Mouse (Mus musculus) stomach, embryonic 15.5 days (tissue): ENCODE data around the gene Cenpa. TPM values are rescaled to one million over a fixed set of nuclear protein-coding genes. Genes with fewer than 3 reads are reported as not detected.
"Not testable (repeated sequence)": the region's sequence is repeated elsewhere in the genome, so short reads cannot be mapped to it uniquely, and the experiment has no call there.

Source experiments
- ATAC-seq: fragments of 200-750 bp; cut with Nextera tagmentation; 2 replicates; pipeline ENCODE4 v1.8.0; 2017; ENCODE audit warnings: low read depth, moderate number of reproducible peaks, moderate TSS enrichment; ENCODE audit not compliant: insufficient read depth, low FRiP score
- H3K27ac ChIP-seq: fragments of 300-500 bp; sonication (generic); 2 replicates; pipeline ENCODE4 v1.5.1; 2015; ENCODE audit warnings: mild to moderate bottlenecking, inconsistent platforms
- H3K27me3 ChIP-seq: fragments of 300-500 bp; sonication (generic); replicated peaks from 2 replicates; pipeline ENCODE4 v1.6.1; 2015; ENCODE audit warnings: inconsistent platforms
- H3K36me3 ChIP-seq: fragments of 300-500 bp; sonication (generic); 2 replicates; pipeline ENCODE4 v1.6.1; 2015; ENCODE audit warnings: inconsistent platforms
- H3K4me1 ChIP-seq: fragments of 300-500 bp; sonication (generic); 2 replicates; pipeline ENCODE4 v1.6.1; 2015; ENCODE audit warnings: inconsistent platforms
- H3K4me2 ChIP-seq: fragments of 300-500 bp; sonication (generic); 2 replicates; pipeline ENCODE4 v1.6.1; 2015; ENCODE audit warnings: mild to moderate bottlenecking, inconsistent platforms
- H3K4me3 ChIP-seq: fragments of 300-500 bp; sonication (generic); replicated peaks from 2 replicates; pipeline ENCODE4 v1.5.1; 2015; ENCODE audit warnings: inconsistent platforms
- H3K9ac ChIP-seq: fragments of 300-500 bp; sonication (generic); 2 replicates; pipeline ENCODE4 v1.6.1; 2015; ENCODE audit warnings: inconsistent platforms
- H3K9me3 ChIP-seq: fragments of 300-500 bp; sonication (generic); 2 replicates; pipeline ENCODE4 v1.6.1; 2016; ENCODE audit warnings: inconsistent platforms
- WGBS: fragments of 180-500 bp; shearing (Covaris S2); methylation state at CpG from one replicate; pipeline ENCODE4 v1.1.7; 2015; 5-methylcytosine and 5-hydroxymethylcytosine counted together
- polyA plus RNA-seq: library from polyadenylated mRNA; unstranded; fragments of >200 nt; fragmentation: Nextera tagmentation; extraction: Ambion mirVana; gene quantifications from 2 replicates; pipeline ENCODE4 v1.2.1, GENCODE M21; 2015

Gene Cenpa
- polyA plus RNA-seq, 1 experiment from 2014 or later: 218 TPM

DNA sequence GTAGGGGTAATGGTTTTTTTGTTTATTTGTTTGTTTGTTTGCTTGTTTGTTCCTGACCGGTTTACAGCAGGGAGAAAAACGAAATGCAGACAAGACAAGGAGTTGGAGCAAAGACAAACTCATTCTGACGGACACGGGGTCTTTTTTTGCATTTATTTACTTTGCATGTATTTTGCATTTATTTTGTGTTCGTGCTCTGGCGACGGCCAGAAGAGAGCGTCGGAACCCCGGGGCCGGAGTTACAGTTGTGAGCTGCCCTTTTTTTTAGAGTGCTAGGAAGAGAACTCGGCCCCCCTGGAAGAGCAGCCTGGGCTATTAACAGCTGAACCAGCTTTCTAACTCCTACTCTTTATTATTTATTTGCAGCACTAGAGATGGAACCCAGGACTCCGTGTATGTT, 638 bp downstream of the Cenpa start:
- no peak for ATAC-seq
- Histone ChIP-seq H3K4me3 (peak overlapping the region; percentile 88), H3K27ac (peak overlapping the region; percentile 72), H3K4me1 (0 out of 2 replicates have a peak, but pooled peaks cover 10% of the 10 kb centered on the region), H3K9me3 (no peaks in the 10 kb centered on the region), H3K27me3 (no peaks in the 10 kb centered on the region), H3K4me2 (peak overlapping the region; percentile 65), H3K36me3 (peaks cover 8% of the 10 kb centered on the region), H3K9ac (peak overlapping the region; percentile 87)
- 0% methylated on average over 13 of the region's 13 CpGs for WGBS

DNA sequence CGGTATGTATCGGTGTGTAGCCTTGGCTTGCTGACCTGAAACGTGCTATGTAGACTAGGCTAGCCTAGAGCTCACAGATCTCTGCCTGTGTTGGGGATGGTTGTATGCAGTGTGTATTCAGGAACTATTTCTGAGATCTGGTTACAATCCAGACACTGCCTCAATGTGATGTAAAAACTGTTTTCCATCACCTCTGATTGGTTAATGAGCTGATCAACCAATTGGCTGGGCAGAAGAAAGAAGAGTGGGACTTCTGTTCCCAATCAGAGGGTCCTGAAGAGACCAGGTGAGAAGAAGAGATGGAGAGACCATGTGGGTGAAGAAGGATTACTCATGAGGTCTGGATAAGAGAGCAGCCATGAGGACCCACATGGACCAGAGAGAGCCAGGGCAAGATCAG, 1.1 kb downstream of the Cenpa start:
- Histone ChIP-seq H3K4me1 (0 out of 2 replicates have a peak, but pooled peaks cover 10% of the 10 kb centered on the region), H3K9ac (peak overlapping the region; percentile 87), H3K27me3 (no peaks in the 10 kb centered on the region), H3K36me3 (peaks cover 13% of the 10 kb centered on the region), H3K4me3 (peak overlapping the region; percentile 88), H3K4me2 (peak overlapping the region; percentile 65), H3K27ac (no peak overlapping the region), H3K9me3 (no peaks in the 10 kb centered on the region)
- 6% methylated on average over 3 of the region's 3 CpGs for WGBS
- no peak for ATAC-seq

GRCm38 (mm10) chr5:30668637-30669495, 2.3 kb downstream of the Cenpa start:
- H3K9me3 ChIP-seq: no peaks in the 10 kb centered on the region
- H3K9ac ChIP-seq: no peak overlapping the region
- no peaks in the 10 kb centered on the region for H3K27me3 ChIP-seq
- 0 out of 2 replicates have a peak, but pooled peaks cover 10% of the 10 kb centered on the region for H3K4me1 ChIP-seq
- peak overlapping the region; percentile 88; the same call in 1 of the 2 replicates for H3K4me3 ChIP-seq
- 88% methylated on average over 9 of the region's 9 CpGs for WGBS
- ATAC-seq: no peak
- H3K27ac ChIP-seq: no peak overlapping the region
- H3K4me2 ChIP-seq: peak overlapping the region; percentile 65
- H3K36me3 ChIP-seq: peaks cover 20% of the 10 kb centered on the region

DNA sequence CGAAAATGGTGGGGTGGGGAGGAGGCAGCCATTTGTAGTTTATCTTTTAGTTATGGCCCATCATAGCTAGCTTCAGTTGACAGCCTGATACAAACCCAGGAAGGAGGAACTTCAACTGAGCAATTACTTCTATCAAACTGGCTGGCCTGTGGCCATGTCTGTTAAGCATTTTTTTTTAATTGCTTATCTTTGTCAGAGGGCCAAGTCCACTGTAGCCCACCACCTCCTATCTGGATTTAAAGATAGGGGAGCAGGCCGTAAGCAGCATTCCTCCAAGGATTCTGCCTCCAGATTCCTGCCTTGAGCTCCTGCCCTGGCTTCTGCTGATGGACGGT, 2.9 kb downstream of the Cenpa start:
- no peak overlapping the region for H3K27ac ChIP-seq
- WGBS: 83% methylated on average over 3 of the region's 3 CpGs
- no peak for ATAC-seq
- no peaks in the 10 kb centered on the region for H3K9me3 ChIP-seq
- no peak overlapping the region for H3K4me3 ChIP-seq
- no peaks in the 10 kb centered on the region for H3K27me3 ChIP-seq
- no peak overlapping the region for H3K4me2 ChIP-seq
- no peak overlapping the region for H3K9ac ChIP-seq
- H3K36me3 ChIP-seq: peaks cover 20% of the 10 kb centered on the region
- 0 out of 2 replicates have a peak, but pooled peaks cover 10% of the 10 kb centered on the region for H3K4me1 ChIP-seq

DNA sequence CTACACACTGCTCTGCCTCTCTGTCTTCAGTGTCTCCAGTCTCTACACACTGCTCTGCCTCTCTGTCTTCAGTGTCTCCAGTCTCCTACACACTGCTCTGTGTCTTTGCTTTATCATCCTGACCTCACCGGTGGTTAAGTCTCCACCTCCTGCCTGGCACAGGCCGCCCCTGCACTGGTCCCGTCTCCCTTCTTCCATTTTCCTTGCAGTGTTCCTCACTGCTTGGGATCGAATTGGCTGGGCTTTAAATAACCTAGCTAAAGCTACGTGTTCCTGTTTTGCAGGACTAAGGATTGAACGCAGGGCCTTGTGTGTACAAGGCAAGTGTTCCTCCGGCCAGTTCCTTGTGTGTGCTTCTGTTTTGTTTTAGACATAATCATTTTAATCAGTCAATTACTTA, 3.5 kb downstream of the Cenpa start:
- Histone ChIP-seq H3K27ac (no peak overlapping the region), H3K4me1 (0 out of 2 replicates have a peak, but pooled peaks cover 10% of the 10 kb centered on the region), H3K36me3 (peaks cover 24% of the 10 kb centered on the region), H3K9ac (no peak overlapping the region), H3K9me3 (no peaks in the 10 kb centered on the region), H3K4me2 (no peak overlapping the region), H3K4me3 (no peak overlapping the region), H3K27me3 (no peaks in the 10 kb centered on the region)
- ATAC-seq: no peak
- 87% methylated on average over 7 of the region's 7 CpGs for WGBS

DNA sequence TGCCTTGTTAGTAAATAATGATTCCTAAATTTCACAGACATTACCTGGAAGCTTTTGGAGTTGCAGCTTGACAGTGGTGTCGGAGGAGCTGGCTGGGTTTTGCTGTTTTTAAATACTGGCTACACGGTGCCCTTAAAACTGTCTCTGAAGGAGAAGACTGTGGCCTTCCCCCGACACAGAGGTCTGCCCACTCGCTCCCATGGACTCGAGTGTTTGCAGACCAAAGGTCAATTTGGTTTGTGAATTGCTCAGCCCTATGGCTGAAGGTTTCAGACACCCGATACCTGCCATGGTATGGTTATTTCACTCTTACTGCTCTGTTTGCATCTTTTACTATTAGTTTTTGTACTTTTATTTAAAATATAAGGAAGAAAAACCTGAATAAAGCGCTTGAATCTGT, 7.4 kb downstream of the Cenpa start:
- 67% methylated on average over 7 of the region's 7 CpGs for WGBS
- Histone ChIP-seq H3K4me3 (no peak overlapping the region), H3K36me3 (peaks cover 32% of the 10 kb centered on the region), H3K27ac (no peak overlapping the region), H3K9ac (no peak overlapping the region), H3K4me2 (no peak overlapping the region), H3K27me3 (no peaks in the 10 kb centered on the region), H3K4me1 (0 out of 2 replicates have a peak, but pooled peaks cover 7% of the 10 kb centered on the region), H3K9me3 (no peaks in the 10 kb centered on the region)
- no peak for ATAC-seq

DNA sequence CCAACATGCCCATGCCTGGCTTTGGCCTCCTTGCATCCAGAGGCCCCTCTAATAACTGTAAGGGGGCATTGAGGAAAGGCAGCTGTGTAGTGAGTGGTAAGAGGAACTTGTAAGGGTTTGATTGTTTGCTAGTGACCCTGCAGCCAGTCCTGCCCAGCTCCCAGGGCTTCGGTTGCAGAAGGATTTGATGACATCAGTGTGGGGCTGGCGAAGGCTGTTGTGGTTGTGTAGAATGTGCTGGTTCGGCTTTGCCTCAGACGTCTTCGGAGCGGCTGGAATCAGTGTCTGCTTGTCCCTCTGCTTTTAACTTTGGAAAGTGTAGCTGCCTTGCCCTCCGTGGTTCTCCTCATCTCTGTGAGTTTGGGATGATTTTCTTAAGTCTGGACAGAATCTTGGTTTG, 10.2 kb downstream of the Cenpa start:
- H3K9ac ChIP-seq: no peak overlapping the region
- no peaks in the 10 kb centered on the region for H3K27me3 ChIP-seq
- H3K9me3 ChIP-seq: no peaks in the 10 kb centered on the region
- H3K27ac ChIP-seq: no peak overlapping the region
- no peaks in the 10 kb centered on the region for H3K4me1 ChIP-seq
- H3K4me3 ChIP-seq: no peak overlapping the region
- no peak overlapping the region for H3K4me2 ChIP-seq
- WGBS: 85% methylated on average over 7 of the region's 7 CpGs
- no peak for ATAC-seq
- peaks cover 26% of the 10 kb centered on the region for H3K36me3 ChIP-seq

GRCm38 (mm10) chr5:30678069-30678468, 11.5 kb downstream of the Cenpa start:
- WGBS: 91% methylated on average over 3 of the region's 3 CpGs

DNA sequence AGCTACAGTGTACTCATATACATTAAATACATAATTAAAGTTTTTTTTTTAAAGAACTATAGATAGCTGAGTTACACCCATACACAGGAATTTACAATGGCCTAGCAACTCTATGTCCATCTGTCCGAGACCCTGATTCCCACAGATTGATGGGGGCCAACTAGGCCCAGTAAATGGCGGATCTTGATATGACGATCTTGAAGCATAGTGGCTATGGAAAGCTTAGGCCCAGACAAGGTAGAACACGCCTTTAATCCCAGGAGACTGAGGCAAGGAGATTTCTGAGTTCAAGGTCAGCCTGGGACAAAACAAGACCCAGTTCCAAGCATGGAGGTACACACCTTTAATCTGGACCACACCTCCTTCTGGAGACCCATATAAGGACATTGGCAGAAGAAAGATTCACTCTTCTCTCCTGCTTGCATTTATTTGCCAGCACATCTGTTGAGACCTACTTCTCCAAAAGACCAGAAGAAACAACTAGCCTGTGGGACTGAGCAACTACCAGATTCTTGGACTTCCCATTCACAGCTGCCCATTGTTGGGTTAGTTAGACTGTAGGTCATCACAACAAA, 12.2 kb downstream of the Cenpa start:
- Histone ChIP-seq H3K27me3 (no peaks in the 10 kb centered on the region), H3K9ac (no peak overlapping the region), H3K4me3 (no peak overlapping the region), H3K27ac (no peak overlapping the region), H3K36me3 (peaks cover 13% of the 10 kb centered on the region; the same call in 1 of the 2 replicates), H3K4me1 (no peaks in the 10 kb centered on the region), H3K9me3 (no peaks in the 10 kb centered on the region), H3K4me2 (no peak overlapping the region)
- 94% methylated on average over 4 of the region's 4 CpGs for WGBS
- ATAC-seq: no peak

More at GRCm38 (mm10) chr5:30678069-30678468, 11.5 kb downstream of the Cenpa start:
- H3K36me3 ChIP-seq: peaks cover 16% of the 10 kb centered on the region; the same call in 1 of the 2 replicates
- H3K4me1 ChIP-seq, H3K4me3 ChIP-seq, H3K9me3 ChIP-seq, ATAC-seq, H3K4me2 ChIP-seq, H3K27ac ChIP-seq, H3K9ac ChIP-seq, H3K27me3 ChIP-seq: not testable (repeated sequence)

- Histone ChIP-seq H3K9me3 (no peaks in the 10 kb centered on the region), H3K36me3 (peaks cover 13% of the 10 kb centered on the region; the same call in 1 of the 2 replicates)
- WGBS: 71% methylated on average over 5 of the region's 5 CpGs
Observed at GRCm38 (mm10) chr5:30679593-30679992, 13.0 kb downstream of the Cenpa start.

DNA sequence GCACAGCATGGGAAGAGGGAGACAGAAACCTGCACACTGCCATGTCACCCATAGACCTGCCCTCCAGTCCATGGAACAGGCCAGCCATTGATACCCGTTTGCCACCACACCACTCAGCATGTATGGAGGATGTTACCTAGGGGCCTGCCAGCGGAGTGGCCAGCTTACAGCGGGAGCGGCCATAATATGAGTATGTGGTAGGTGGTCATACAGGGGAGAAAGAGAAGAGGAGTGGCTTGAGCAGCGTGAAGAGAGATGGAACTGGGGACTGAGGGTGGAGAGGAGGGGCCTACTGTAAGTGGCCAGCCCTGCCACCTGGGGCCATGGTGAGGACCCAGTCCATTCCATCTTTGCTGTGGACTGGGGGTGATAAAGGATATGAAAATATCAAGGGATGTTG, 15.4 kb downstream of the Cenpa start:
- H3K36me3 ChIP-seq: no peaks in the 10 kb centered on the region
- no peak overlapping the region for H3K9ac ChIP-seq
- WGBS: 81% methylated on average over 5 of the region's 5 CpGs
- no peak overlapping the region for H3K4me3 ChIP-seq
- no peak for ATAC-seq
- no peaks in the 10 kb centered on the region for H3K27me3 ChIP-seq
- H3K9me3 ChIP-seq: no peaks in the 10 kb centered on the region
- no peak overlapping the region for H3K27ac ChIP-seq
- no peak overlapping the region for H3K4me2 ChIP-seq
- no peaks in the 10 kb centered on the region for H3K4me1 ChIP-seq

More at GRCm38 (mm10) chr5:30679593-30679992, 13.0 kb downstream of the Cenpa start:
- Histone ChIP-seq H3K9ac (no peak overlapping the region), H3K4me2 (no peak overlapping the region), H3K27ac (no peak overlapping the region), H3K27me3 (no peaks in the 10 kb centered on the region), H3K4me1 (no peaks in the 10 kb centered on the region), H3K4me3 (no peak overlapping the region)
- no peak for ATAC-seq

- no peak for ATAC-seq
- Histone ChIP-seq H3K9me3 (no peaks in the 10 kb centered on the region), H3K36me3 (no peaks in the 10 kb centered on the region), H3K4me1 (no peaks in the 10 kb centered on the region), H3K4me2 (no peak overlapping the region), H3K27ac (no peak overlapping the region), H3K9ac (no peak overlapping the region), H3K27me3 (no peaks in the 10 kb centered on the region), H3K4me3 (no peak overlapping the region)
Observed at GRCm38 (mm10) chr5:30682967-30683600, 16.5 kb downstream of the Cenpa start.
